Mouse (Mus musculus): ENCODE results near the gene Acot8. TPM values are rescaled to one million over a fixed set of nuclear protein-coding genes. Genes with fewer than 3 reads are reported as not detected.

Acot8 gene
- total RNA-seq (2014; fragmentation: Nextera tagmentation) (15.5 and 26.4 TPM in 2 replicates), total RNA-seq (2017) (10.1 and 17.6 TPM in 2 replicates)

DNA sequence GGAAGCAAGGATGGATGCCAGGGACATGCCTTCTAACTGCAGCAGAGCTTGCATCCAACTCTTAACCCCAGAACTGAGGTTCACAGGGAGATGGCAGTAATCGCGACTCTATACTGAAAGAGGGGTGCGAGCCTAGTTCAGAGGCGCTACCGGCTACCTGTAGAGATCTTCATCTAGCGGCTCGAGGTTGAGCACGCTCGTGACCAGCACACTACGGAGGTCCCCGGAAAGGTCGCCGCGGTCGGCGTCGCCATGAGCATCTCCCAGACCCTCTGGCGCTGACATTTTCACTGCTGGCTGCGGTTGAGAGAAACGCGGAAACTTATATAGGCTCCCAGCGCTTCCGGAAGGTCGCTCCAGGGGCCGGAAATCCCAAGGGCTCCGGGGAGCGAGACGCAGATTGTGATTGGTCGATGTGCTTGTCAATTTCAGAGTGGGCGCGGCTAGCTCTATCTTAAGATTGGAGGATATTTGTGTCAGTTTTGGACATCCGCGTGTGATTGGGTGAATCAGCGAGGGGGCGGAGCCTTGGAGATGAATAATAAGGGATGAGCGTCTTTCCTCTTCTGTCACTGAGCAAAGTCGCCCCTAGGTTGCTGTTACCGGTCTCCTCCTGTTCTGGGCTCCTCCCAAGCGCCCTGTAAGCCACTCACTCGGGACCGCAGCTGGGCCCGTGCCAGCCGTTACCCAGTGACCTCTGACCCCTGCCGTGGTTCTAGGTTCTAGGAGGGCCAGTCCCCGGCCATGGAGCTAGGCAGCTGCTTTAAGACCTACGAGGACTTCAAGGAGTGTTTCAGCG lies at the start of gene Acot8, which contains the start of gene Zswim3:
Gene Acot8 (minus strand): TSS at position 350 of the 799 bp plus-strand sequence.
Gene Zswim3 (plus strand): TSS at position 566 of the 799 bp plus-strand sequence.
- ATAC-seq (replicated peaks; ENCODE audit: low FRiP score, low TSS enrichment, poor library complexity, severe bottlenecking): peak; percentile 95

DNA sequence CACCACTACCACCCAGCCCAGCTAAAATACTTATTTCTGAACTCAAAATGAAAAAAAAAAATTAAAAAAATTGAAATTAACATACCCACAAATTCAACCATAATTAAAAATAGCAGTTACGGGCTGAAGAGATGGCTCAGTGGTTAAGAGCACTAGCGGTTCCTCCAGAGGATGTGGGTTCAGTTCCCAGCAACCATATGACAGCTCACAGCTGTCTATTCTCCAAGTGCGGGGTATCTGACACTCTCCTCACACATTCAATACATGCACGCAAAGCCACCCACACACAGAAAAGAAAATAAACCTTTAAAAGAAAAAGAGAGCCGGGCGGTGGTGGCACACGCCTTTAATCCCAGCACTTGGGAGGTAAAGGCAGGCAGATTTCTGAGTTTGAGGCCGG lies 45.4 kb upstream of the Acot8 start:
- ATAC-seq (replicated peaks; ENCODE audit: low FRiP score, low TSS enrichment, poor library complexity, severe bottlenecking): no peak

DNA sequence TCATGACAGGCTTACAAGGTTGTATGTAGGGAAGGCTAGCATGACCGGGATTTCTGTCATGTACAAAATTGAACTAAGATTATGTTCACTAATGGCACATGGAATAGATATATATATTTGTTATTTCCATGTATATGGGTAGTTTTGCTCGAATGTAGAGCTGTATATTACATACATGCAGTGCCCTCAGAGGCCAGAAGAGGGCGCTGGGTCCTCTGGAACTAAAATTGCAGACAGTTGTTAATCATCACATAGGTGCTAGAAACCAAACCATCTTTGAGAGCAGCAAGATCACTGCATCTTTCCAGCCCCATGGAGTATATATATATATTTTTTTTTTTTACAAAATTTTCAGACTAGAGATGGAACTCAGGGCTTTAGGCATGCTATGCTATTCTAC lies 41.1 kb upstream of the Acot8 start:
- no peak for ATAC-seq (replicated peaks; ENCODE audit: low FRiP score, low TSS enrichment, poor library complexity, severe bottlenecking)

DNA sequence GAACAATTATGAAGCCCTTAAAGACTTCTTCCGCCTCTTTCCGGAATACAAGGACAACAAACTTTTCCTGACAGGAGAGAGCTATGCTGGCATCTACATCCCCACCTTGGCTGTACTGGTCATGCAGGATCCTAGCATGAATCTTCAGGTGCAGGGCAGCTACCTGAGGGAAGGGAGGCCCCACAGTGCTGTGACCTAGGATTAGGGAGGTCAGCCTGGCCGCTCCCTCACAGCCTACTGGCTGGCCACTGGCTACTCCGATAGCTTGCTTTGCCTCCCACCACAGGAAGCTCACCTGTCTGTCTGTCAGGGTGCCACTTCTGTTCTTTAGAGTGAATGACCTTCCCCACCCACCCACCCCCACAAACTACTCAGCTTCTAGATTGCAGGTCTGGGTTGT lies 30.5 kb upstream of the Acot8 start:
- no peak for ATAC-seq (replicated peaks; ENCODE audit: low FRiP score, low TSS enrichment, poor library complexity, severe bottlenecking)

DNA sequence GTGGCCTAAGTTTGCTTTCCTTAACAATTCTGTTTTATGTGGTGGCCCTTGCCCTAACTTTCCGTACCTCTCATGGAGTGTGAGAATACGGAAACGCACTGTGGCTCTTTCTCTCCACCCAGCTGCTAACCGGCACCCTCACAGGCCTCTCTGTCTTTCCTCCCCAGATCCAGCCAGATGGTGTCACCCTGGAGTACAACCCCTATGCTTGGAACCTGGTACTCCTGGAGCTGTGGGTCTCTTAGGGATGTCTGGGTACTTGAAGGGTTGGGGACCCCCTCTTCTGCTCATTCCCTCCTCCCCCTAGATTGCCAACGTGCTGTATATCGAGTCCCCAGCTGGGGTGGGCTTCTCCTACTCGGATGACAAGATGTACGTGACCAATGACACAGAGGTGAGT lies 29.8 kb upstream of the Acot8 start:
- no peak for ATAC-seq (replicated peaks; ENCODE audit: low FRiP score, low TSS enrichment, poor library complexity, severe bottlenecking)

DNA sequence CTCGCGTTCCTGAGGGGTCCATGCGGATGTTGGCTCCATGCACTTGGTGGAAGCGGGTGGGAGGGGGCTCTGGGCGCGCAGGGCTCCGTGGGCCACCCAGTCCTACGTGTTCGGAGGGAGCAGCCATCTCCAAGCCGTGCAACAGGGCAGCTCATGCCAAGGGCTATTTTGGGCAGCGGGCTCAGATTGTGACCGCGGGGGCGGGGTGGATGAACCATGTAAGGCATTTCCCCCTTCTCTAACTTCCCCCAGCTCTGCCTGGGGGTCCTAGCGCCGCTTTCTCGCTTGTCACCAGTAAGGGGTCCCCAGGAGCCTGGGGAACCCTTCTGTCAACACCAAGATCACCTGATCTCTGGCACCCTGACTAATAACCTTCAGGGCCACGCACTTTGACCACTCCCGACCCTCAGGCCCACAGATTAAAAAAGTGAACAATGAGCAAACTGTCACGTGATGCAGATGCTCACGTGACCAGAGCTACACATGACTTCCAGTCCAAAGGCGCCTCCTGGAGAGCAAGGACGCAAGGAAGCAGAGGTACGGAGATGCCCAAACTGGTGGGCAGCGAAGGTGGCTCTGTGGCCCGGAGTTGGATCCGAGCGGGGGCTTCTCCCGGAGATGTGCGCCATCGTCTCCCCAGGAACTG lies 28.8 kb upstream of the Acot8 start, which contains the start of gene Neurl2:
Gene Neurl2 (minus strand): TSS at position 143 of the 646 bp plus-strand sequence.
- peak; percentile 62 for ATAC-seq (replicated peaks; ENCODE audit: low FRiP score, low TSS enrichment, poor library complexity, severe bottlenecking)

DNA sequence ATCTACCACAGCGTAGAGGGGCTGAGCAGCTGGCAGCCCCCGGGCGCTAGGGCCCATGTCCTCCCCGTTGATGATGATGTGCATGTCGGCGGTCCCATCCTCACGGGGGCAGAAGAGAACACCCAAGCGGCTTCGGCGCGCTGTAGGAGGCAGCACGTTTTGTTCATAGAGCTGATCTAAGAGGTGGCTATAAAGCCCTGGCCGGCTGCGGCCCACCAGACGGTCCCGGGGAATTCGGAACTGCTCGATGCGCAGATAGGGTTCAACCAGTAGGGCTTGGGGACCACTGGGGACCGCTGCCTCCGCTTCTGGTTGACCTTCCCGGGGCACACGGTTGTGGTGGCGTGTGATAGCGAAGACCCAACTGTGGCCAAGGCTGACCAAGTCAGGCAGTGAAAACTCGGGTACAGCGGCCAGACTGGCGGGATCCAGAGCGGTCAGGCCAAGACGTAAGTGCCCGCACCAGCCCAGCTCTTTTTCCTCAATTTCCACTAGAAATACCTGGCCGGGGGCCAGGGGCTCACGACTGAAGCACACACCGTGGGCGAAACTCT lies 28.1 kb upstream of the Acot8 start, which contains the start of gene Ctsa:
Gene Ctsa (plus strand): TSS at position 126 of the 554 bp plus-strand sequence.
- ATAC-seq (replicated peaks; ENCODE audit: low FRiP score, low TSS enrichment, poor library complexity, severe bottlenecking): peak; percentile 83

DNA sequence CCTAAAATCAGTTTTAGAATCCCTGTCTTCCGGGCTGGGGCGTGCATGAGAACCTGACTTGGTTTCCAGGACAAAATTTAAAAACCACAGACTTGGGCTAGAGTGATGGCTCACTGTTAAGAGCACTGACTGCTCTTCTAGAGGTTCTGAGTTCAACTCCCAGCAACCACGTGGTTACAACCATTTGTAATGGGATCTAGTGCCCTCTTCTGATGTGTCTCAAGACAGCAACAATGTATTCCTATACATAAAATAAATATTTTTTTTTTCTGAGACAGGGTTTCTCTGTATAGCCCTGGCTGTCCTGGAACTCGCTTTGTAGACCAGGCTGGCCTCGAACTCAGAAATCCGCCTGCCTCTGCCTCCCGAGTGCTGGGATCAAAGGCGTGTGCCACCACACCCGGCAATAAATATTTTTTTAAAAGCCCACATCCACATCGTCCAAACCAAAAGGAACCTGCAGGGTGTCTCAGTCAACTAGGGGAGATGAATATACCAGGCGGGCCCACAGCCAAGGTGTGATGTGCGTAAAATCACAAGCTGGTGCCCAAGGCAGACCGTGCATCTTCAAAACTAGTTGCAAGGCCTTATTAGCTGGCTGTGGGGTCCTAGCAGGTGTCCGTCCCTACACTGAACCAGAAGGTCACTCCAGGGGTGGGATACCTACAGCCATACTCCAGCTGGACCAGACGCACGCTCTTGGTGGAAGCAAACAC lies 27.5 kb upstream of the Acot8 start:
- no peak for ATAC-seq (replicated peaks; ENCODE audit: low FRiP score, low TSS enrichment, poor library complexity, severe bottlenecking)

DNA sequence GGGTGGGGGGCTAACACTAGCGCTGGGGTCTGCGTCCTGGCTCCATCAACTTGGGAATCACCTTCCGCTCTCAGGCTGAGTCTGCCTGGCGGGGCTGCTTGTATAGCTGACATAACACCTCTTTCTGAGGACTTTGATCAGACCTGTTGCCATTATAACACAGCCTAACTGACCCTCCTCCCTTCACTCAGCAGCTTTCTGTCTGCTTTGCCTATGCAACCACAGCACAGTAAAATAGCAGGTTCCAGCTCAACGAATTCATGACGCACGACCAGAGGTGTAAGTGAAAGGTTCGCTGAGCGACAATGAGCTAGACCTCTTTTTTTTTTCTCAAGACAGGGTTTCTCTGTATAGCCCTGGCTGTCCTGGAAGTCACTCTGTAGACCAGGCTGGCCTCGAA lies 26.3 kb upstream of the Acot8 start:
- ATAC-seq (replicated peaks; ENCODE audit: low FRiP score, low TSS enrichment, poor library complexity, severe bottlenecking): no peak

DNA sequence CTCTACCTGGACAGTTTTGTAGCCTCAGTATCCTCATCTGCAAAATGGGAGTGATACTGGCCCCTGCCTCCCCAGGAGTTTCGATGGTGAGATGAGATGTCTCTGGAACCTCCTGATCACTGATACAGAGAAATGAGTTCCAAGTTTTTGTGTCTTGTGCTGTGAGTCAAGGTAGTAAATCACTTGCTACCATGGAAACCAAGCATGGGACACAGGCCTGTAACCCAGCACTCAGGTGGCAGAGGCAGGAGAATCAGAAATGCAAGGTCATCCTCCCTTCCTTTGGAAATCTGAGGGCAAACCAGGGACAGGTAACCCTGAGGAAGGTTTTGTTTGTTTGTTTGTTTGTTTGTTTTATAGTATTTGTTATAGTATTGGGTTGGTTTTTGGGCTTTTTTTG lies 24.4 kb upstream of the Acot8 start:
- no peak for ATAC-seq (replicated peaks; ENCODE audit: low FRiP score, low TSS enrichment, poor library complexity, severe bottlenecking)

DNA sequence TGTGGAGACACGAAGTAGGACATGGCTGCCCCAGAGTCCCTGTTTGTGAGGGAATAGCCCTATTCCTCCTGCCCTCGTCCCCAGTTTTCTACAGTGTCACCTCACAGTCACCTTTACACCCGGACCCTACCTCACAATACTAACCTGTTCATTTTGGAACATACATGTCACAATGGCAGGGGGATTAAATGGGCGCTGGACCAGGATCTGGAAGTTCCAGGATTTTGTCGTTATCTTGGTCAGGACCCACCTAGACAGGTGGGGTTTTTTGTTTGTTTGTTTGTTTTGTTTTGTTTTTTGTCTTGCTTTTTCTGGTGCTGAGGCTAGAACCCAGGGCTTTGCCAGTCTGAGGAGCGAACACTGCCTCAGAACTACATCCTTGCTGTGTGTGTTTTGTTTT lies 23.8 kb upstream of the Acot8 start, which contains the start of gene Spata25:
Gene Spata25 (minus strand): TSS at position 101 of the 400 bp plus-strand sequence.
- ATAC-seq (replicated peaks; ENCODE audit: low FRiP score, low TSS enrichment, poor library complexity, severe bottlenecking): no peak

DNA sequence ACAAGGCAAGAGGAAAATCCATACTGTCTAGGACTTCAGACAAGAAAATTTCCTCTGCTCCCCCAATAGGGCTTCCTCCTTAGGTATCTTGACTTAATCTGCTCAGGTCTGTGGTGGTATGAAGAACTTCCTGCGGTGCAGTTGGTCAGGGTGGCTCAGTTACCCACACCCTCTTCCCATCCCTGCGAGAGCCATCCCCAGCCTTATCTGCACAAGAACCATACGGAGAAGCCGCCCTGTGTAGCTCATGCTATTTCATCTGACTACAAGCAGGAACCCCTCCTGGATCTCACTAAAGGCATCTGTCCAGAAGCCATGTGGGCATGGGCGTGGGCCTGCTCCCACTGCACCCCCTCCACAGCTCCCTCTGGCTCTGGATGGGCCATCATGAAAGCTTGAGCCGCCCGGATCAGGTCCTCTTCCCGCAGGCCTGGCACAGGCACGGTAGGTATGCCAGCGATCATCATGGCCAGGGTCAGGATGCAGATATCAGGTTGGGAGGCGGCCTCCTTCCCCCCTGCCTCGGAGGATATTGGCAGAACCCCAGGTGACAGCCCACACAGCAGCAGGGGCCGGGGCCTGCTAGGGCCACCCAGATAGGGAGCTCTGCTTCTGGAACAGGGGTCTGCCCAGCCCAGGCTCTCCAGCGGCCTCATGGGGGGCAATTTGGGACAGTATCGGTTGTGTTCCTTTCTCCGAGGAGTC lies 22.6 kb upstream of the Acot8 start:
- 0 out of 2 replicates have a peak, but pooled peaks have one; percentile 11 for ATAC-seq (replicated peaks; ENCODE audit: low FRiP score, low TSS enrichment, poor library complexity, severe bottlenecking)

DNA sequence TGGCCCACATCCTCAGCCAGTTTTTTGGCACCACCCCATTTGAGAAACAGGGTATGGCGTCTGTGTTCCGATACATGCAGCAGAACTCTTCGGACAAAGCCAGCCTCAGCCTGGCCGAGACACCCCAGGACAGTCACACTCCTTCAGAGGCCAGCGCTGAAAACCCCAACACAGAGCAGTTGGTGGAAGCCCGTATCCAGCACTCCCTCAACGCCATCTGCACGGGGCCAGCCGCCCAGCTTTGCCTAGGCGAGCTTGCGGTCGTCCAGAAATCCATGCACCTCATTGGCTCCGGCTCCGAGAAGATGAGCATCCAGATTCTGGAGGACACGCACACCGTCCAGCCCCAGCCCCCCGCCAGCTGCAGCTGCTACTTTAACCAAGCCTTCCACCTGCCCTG lies 20.8 kb upstream of the Acot8 start:
- ATAC-seq (replicated peaks; ENCODE audit: low FRiP score, low TSS enrichment, poor library complexity, severe bottlenecking): no peak

DNA sequence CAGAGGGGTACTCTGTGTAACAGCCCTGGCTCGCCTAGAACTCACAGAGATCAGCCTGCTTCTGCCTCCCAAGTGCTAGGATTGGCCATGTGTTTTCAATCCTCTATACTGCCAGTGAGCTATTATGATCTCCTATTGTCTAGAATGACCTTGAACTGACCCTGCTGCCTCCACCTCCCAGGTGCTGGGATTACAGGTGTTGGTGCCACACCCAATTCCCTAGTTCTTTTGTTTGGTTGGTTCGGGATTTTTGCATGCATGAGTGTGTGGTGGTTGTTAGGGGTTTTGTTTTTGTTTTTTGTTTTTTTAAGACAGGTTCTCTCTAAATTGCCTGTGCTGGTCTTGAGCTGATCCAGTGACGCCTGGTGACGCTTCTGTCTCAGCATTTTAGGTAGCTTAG lies 19.3 kb upstream of the Acot8 start:
- ATAC-seq (replicated peaks; ENCODE audit: low FRiP score, low TSS enrichment, poor library complexity, severe bottlenecking): no peak

DNA sequence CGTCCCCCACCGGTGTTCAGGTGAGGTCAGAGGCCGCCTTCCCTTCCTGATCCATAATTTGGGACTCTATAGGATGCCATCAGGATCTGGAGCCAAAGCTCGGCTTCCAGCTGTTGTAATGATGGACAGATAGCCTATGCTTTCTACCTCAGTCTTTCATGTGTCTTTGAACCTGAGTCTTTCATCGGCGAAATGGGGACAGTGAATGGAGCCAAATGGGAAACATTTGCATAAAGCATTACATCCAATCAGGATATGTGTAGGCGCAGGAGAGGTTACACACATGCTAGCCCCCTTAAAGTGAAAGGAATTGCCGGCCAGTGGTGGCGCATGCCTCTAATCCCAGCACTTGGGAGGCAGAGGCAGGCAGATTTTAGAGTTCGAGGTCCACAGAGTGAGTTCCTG lies 18.5 kb upstream of the Acot8 start:
- peak; percentile 65 for ATAC-seq (replicated peaks; ENCODE audit: low FRiP score, low TSS enrichment, poor library complexity, severe bottlenecking)

DNA sequence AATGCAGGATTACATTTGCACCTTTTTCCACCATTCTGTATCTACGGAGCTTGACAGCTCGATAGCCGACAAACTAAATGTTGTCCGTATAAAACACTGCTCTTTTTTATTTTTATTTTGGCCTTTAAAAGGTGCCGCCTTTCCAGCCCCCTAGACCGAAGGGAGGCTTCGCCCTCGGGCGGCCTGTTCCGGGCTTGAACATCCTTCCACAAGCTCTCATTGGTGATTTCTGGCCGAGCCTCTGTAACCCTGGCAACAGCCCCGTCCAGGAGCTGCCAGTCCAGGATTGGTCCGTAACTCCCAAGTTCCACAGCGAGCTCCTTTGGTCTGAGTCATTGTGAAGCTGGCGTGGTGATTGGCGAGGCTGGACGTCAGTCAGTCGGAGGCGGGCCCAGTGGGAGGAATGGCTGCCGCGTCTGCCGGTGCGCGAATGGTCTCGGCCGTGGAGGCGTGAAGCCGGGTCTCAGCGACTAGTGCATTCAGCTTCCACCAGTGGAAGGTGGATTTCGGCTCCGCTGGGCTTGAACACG lies 18.0 kb upstream of the Acot8 start, which contains the start of gene Zswim1:
Gene Zswim1 (plus strand): TSS at position 51 of the 530 bp plus-strand sequence.
- peak; percentile 96 for ATAC-seq (replicated peaks; ENCODE audit: low FRiP score, low TSS enrichment, poor library complexity, severe bottlenecking)

DNA sequence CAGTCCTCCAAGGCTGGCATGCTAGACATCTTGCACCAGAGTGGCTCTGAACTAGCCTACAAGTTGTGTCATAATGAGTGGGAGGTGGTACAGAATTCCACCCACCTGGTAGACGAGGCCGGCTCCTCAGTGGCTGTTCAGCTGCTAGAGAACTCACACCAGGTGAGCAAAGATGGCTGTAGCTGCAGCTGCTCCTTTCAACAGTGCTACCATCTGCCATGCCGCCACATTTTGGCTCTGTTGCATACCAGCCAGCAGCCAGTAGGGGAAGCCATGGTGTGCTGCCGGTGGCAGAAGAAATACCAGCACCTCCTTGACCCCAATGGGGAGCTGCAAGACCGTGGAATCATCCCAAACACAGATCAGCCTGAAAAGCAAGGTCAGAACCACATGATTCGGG lies 16.4 kb upstream of the Acot8 start:
- ATAC-seq (replicated peaks; ENCODE audit: low FRiP score, low TSS enrichment, poor library complexity, severe bottlenecking): no peak

DNA sequence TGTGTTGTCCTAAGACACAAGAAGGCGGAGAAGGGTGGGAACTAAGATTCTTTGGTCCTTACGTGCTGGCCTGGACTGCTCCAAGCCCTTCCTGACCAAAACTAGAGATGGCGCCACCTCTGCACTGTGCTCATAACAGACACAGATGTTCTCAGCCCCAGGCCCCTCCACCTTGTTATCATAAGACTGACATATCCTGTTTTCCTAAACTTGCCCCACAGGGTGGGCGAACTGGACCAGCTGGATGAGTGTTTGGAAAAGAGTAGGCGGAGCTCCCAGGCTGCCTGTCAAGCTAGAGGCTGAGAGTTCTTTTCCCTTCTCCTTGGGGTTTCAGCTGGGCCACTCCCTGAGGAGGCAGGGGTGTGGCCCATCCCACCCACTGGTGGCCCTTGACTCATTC lies 13.0 kb upstream of the Acot8 start:
- ATAC-seq (replicated peaks; ENCODE audit: low FRiP score, low TSS enrichment, poor library complexity, severe bottlenecking): no peak

DNA sequence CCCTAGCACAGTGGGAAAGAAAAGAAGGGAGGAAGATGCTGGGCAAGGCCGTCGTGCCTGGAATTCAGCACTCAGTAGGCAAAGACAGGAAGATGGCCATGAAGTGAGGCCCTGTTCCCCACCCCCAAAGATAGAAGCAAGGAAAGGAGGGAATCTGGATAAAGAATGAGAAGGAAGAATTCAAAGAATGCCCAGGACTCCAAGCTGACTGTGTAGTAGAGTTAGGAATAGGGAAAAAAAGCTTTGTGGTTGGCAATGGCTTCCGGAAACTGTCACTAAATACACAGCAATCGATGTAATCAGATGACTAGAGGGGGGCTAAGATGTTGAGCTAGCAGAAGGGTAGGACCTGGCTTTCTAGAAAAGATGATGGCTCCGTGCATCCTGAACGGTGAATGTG lies 12.5 kb upstream of the Acot8 start:
- ATAC-seq (replicated peaks; ENCODE audit: low FRiP score, low TSS enrichment, poor library complexity, severe bottlenecking): no peak
